Mouse (Mus musculus) ES-Bruce4 (cell line): ENCODE results near the gene Cops2. TPM values are rescaled to one million over a fixed set of nuclear protein-coding genes. Genes with fewer than 3 reads are reported as not detected.

Experiments used
- H3K27ac ChIP-seq: 2 replicates; pipeline ENCODE4 v1.5.1; 2012; ENCODE audit warnings: low read length, inconsistent platforms; ENCODE audit not compliant: insufficient read depth
- H3K27me3 ChIP-seq: 2 replicates; pipeline ENCODE4 v1.6.1; 2012; ENCODE audit warnings: mild to moderate bottlenecking, low read length, inconsistent platforms; ENCODE audit not compliant: control insufficient read depth, poor library complexity, insufficient read depth, severe bottlenecking
- H3K36me3 ChIP-seq: 2 replicates; pipeline ENCODE4 v1.6.1; 2012; ENCODE audit warnings: inconsistent platforms, mild to moderate bottlenecking, low read length, moderate library complexity; ENCODE audit not compliant: control insufficient read depth, poor library complexity, insufficient read depth, severe bottlenecking
- H3K4me1 ChIP-seq: one replicate; pipeline ENCODE4 v1.8.1; 2011; ENCODE audit warnings: low read length; ENCODE audit not compliant: control insufficient read depth, insufficient read depth
- H3K4me3 ChIP-seq: 2 replicates; pipeline ENCODE4 v1.5.1; 2011; ENCODE audit warnings: low read depth, mild to moderate bottlenecking, low read length
- H3K9ac ChIP-seq: 2 replicates; pipeline ENCODE4 v1.6.1; 2012; ENCODE audit warnings: low read depth, mild to moderate bottlenecking, inconsistent platforms; ENCODE audit not compliant: poor library complexity, severe bottlenecking
- H3K9me3 ChIP-seq: replicated peaks from 2 replicates; pipeline ENCODE4 v1.6.1; 2012; ENCODE audit warnings: mild to moderate bottlenecking, low read length, inconsistent platforms; ENCODE audit not compliant: control insufficient read depth, poor library complexity, insufficient read depth, severe bottlenecking
- CTCF ChIP-seq: IDR thresholded peaks from one replicate; pipeline ENCODE4 v1.8.1; 2011; ENCODE audit warnings: low read depth, low read length
- EP300 ChIP-seq: IDR thresholded peaks from 2 replicates; pipeline ENCODE4 v1.6.1; 2011; ENCODE audit warnings: low read depth, low read length; ENCODE audit not compliant: insufficient read depth
- POLR2A ChIP-seq: IDR thresholded peaks from one replicate; pipeline ENCODE4 v1.8.1; 2011; ENCODE audit warnings: low read length; ENCODE audit not compliant: insufficient read depth
- polyA plus RNA-seq: library from polyadenylated mRNA; stranded (reverse); fragments of >200 nt; gene quantifications from 2 replicates; pipeline ENCODE4 v1.2.4, GENCODE M21; 2011; ENCODE audit warnings: low read depth; ENCODE audit not compliant: missing spikeins, insufficient read depth, insufficient read length

The Cops2 gene
- polyA plus RNA-seq, 1 experiment: 233 TPM

DNA sequence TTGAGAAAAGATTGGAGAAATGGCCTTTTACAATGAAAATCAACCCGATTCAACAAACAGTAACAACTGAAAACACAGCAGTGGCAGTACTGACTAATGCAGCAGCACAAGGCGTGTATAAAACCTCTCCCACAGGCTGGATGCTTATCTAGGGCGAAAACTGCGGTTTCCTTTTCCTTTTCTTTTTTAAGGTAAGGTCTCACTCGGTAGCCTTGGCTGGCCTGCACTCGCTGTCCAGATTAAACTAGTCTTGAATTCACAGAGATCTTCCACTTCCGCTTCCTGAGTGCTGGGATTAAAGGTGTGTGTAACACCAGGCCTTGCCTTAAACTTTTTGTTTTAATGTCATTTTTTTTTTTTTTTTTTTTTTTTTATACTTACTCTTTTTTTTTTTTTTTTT lies 20.8 kb downstream of the Cops2 start:
- no peak overlapping the region for H3K9ac ChIP-seq
- H3K4me1 ChIP-seq: no peaks in the 10 kb centered on the region
- TF ChIP-seq CTCF (no peak), POLR2A (no peak), EP300 (no peak)
- peaks cover 53% of the 10 kb centered on the region for H3K36me3 ChIP-seq
- H3K9me3 ChIP-seq: no peaks in the 10 kb centered on the region
- no peak overlapping the region for H3K4me3 ChIP-seq
- H3K27me3 ChIP-seq: no peaks in the 10 kb centered on the region
- H3K27ac ChIP-seq: no peak overlapping the region

DNA sequence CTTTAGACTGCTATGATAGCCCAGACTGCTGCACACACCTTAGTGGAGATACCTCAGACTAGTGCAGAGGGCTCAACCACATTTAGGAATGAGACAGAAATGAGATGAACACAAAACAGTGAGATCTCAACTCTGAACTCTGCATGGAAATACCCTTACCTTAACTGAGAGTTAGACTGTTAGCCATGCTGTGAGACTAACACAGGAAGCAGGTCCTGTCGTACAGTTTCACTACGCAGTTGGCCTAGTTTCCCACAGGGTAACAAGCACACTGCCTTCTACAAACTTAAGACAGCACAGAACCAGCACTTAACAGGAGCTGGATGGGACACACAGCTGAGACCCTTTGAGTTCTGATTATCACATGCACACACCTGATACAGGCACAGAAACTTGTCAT lies 29.0 kb downstream of the Cops2 start:
- Histone ChIP-seq H3K4me1 (no peaks in the 10 kb centered on the region), H3K27ac (no peak overlapping the region), H3K9ac (no peak overlapping the region), H3K9me3 (no peaks in the 10 kb centered on the region), H3K27me3 (no peaks in the 10 kb centered on the region), H3K36me3 (peaks cover 32% of the 10 kb centered on the region), H3K4me3 (no peak overlapping the region)
- TF ChIP-seq POLR2A (no peak), EP300 (no peak), CTCF (no peak)

DNA sequence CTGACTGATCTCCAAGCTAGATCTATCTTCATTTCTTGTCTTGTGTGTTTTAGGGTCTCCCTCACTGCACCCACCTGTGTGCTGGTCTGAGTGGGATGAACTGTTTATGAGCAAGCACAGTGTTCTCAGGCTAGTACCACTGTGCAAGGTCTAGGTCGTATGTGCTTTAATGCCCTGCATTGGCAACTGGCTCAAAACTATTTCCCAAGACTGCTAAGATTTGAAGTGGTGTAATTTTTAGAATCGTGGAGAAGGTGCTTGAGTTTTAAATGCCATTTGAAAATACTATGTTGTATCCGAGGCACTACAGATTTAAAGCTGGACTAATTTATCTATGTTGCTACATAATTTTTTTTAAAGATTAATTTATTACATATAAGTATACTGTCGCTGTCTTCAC lies 31.0 kb downstream of the Cops2 start:
- H3K36me3 ChIP-seq: peaks cover 14% of the 10 kb centered on the region
- H3K9ac ChIP-seq: no peak overlapping the region
- TF ChIP-seq CTCF (no peak), POLR2A (no peak), EP300 (no peak)
- no peaks in the 10 kb centered on the region for H3K9me3 ChIP-seq
- H3K27ac ChIP-seq: no peak overlapping the region
- H3K4me1 ChIP-seq: peaks cover 2% of the 10 kb centered on the region
- no peak overlapping the region for H3K4me3 ChIP-seq
- H3K27me3 ChIP-seq: no peaks in the 10 kb centered on the region

DNA sequence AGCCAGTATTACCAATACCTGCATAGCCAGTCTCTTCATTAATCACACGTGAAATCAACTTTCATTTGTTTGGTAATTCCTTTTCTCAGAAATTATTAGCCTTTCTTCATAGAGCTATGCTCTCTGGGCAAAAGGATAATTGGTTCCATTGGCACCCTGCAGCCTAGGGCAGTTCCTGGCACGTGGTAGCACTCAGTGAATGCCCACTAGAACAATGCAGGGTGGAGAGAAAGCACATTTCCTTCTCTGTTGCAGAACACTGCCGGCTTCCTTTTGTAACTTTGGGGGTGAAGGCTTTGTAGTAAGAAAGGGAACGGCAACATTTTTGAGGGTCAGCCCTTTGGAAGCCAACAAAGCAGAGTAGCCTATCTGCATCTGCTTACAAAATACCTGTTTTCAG lies 32.7 kb downstream of the Cops2 start:
- Histone ChIP-seq H3K4me1 (peaks cover 2% of the 10 kb centered on the region), H3K27ac (no peak overlapping the region), H3K9me3 (no peaks in the 10 kb centered on the region), H3K9ac (no peak overlapping the region), H3K4me3 (no peak overlapping the region), H3K27me3 (no peaks in the 10 kb centered on the region), H3K36me3 (peaks cover 3% of the 10 kb centered on the region; the same call in 1 of the 2 replicates)
- TF ChIP-seq CTCF (no peak), EP300 (no peak), POLR2A (no peak)

DNA sequence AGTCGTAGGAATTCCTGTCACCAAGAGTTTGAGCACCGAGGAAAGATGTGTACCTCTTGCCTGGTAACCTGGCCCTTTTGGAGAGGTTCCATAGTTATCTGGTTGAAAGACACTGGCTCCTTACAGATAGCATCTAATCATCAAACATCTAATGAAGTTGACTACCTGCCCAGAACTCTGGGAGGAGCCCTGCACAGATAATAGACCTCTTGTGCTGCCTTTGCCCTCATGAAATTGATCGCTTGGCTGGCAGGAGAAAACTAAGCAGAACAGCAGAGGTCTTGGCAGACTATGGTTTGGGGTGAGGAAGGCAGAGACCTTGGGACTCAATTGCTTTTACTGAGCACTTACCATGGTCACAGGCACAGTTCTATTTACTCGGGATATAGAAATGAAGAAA lies 38.5 kb downstream of the Cops2 start:
- H3K4me3 ChIP-seq: no peak overlapping the region
- no peaks in the 10 kb centered on the region for H3K9me3 ChIP-seq
- no peaks in the 10 kb centered on the region for H3K27me3 ChIP-seq

DNA sequence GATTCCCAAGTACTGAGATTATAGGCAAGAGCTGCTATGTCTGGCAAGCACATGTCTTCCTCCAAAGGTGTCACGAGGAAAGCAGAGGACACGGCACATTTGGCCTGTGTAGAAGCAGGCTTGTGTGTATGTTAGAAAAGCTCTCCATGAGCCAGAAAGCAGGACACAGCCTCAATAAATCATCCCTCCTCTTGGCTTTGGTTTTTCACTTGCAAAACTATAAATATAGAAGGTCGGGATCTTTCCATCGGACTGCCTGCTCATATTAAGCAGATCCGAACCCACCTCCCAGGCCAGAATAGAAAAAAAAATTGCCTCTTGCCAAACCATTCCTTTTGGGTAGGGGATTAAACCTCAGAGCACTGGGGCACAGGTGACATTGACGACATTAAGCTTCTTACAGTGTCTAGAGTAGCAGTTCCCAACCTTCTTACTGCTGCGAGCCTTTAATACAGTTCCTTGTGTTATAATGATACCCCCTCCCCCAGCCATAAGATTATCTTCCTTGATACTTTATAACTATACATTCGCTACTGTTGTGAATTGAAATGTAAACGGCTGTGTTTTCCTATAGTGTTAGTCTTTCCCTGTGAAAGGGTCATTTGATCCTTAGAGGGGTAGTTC lies 44.9 kb downstream of the Cops2 start:
- Histone ChIP-seq H3K36me3 (no peaks in the 10 kb centered on the region), H3K27me3 (no peaks in the 10 kb centered on the region), H3K9me3 (no peaks in the 10 kb centered on the region), H3K27ac (no peak overlapping the region), H3K4me1 (no peaks in the 10 kb centered on the region), H3K4me3 (no peak overlapping the region), H3K9ac (no peak overlapping the region)
- TF ChIP-seq CTCF (no peak), POLR2A (no peak)

More for the DNA sequence above, 38.5 kb downstream of the Cops2 start:
- no peak overlapping the region for H3K9ac ChIP-seq
- no peaks in the 10 kb centered on the region for H3K36me3 ChIP-seq
- peaks cover 2% of the 10 kb centered on the region for H3K4me1 ChIP-seq
- TF ChIP-seq POLR2A: no peak
- TF ChIP-seq CTCF: no peak
- no peak for TF ChIP-seq EP300
- H3K27ac ChIP-seq: no peak overlapping the region

DNA sequence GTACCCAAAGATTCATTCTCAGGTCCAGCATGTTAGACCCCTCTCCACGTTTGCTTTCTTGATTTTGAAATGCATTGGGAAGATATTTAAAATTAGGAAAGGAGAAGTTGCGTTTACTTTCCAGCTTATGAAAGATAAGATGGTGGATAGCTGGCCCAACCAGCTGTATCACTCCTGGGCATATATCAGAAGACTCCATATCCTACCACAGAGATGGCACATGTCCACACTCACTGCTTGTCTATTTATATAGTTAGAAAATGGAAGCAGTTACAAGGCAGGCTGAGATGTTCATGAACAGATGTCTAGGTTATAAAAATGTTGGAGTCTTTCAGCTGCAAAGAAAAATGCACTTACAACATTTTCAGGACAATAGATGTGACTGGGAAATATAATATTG lies 47.6 kb downstream of the Cops2 start:
- Histone ChIP-seq H3K9me3 (peaks cover 9% of the 10 kb centered on the region), H3K27ac (no peak overlapping the region), H3K4me3 (no peak overlapping the region), H3K36me3 (no peaks in the 10 kb centered on the region), H3K27me3 (no peaks in the 10 kb centered on the region), H3K9ac (no peak overlapping the region), H3K4me1 (no peaks in the 10 kb centered on the region)
- TF ChIP-seq CTCF (no peak), POLR2A (no peak), EP300 (no peak)
